ENCODE assay signal across 10 mouse cellular contexts in genomic region chr12:70686971-70687370, GRCm38 (mm10).
DNase-seq lines count a peak whose midpoint lies in the region; ATAC-seq lines count a peak whose summit lies in the region.
"Had no signal": no experiment of that assay in that cellular context is flagged by ENCODE, and none has a peak within 500 bp of the region (broad histone marks: within the 10 kb centered on the region; RNA-seq: fewer than 3 reads in every experiment).

No protein-coding gene starts in this region.

- no peaks in the 10 kb centered on the region for H3K36me3 ChIP-seq in midbrain, embryonic 15.5 days (replicated peaks)
- H3K36me3 ChIP-seq in midbrain, embryonic 16.5 days (ENCODE audit: control insufficient read depth, insufficient read depth, low read length): no peaks in the 10 kb centered on the region
- no peaks in the 10 kb centered on the region for H3K36me3 ChIP-seq in heart, embryonic 10.5 days
- H3K36me3 ChIP-seq in stomach, embryonic 15.5 days: no peaks in the 10 kb centered on the region
- H3K36me3 ChIP-seq: midbrain, embryonic 12.5 days had no signal

- 0 out of 2 replicates have a peak, but pooled peaks have one; percentile 30 for ATAC-seq in midbrain, embryonic 15.5 days (replicated peaks)
- ATAC-seq in midbrain, embryonic 16.5 days: no peak
- ATAC-seq in stomach, embryonic 15.5 days (ENCODE audit: insufficient read depth, low FRiP score, low read depth): no peak
- ATAC-seq: forebrain, postnatal 0 days had no signal

- no peak overlapping the region for H3K4me3 ChIP-seq in midbrain, embryonic 15.5 days
- H3K4me3 ChIP-seq in midbrain, embryonic 16.5 days (ENCODE audit: low read depth, low read length): no peak overlapping the region
- H3K4me3 ChIP-seq in heart, embryonic 10.5 days: no peak overlapping the region
- no peak overlapping the region for H3K4me3 ChIP-seq in stomach, embryonic 15.5 days (replicated peaks)
- H3K4me3 ChIP-seq: midbrain, embryonic 12.5 days had no signal

- WGBS in midbrain, embryonic 15.5 days: 70% methylated on average over 12 of the region's 12 CpGs
- WGBS in midbrain, embryonic 16.5 days: 65% methylated on average over 12 of the region's 12 CpGs
- 80% methylated on average over 12 of the region's 12 CpGs for WGBS in heart, embryonic 10.5 days
- 61% methylated on average over 12 of the region's 12 CpGs for WGBS in stomach, embryonic 15.5 days

- H3K27ac ChIP-seq in midbrain, embryonic 15.5 days: no peak overlapping the region
- H3K27ac ChIP-seq in midbrain, embryonic 16.5 days (ENCODE audit: low read length): no peak overlapping the region
- H3K27ac ChIP-seq in heart, embryonic 10.5 days: 0 out of 2 replicates have a peak overlapping the region, but pooled peaks have one; percentile 7
- H3K27ac ChIP-seq in stomach, embryonic 15.5 days: peak overlapping the region; percentile 71
- H3K27ac ChIP-seq: midbrain, embryonic 12.5 days had no signal

- peak; percentile 19 for DNase-seq in gastrocnemius, postnatal 10 days
- no peak for DNase-seq in gastrocnemius, postnatal 25 days
- DNase-seq in heart, embryonic 10.5 days (ENCODE audit: low spot score): no peak
- no peak for DNase-seq in embryo, embryonic 9.5 days (ENCODE audit: extremely low spot score)
- DNase-seq in T-cell, adult 2 months (ENCODE audit: low spot score): no peak
- DNase-seq: forebrain, postnatal 0 days had no signal

- H3K27me3 ChIP-seq in midbrain, embryonic 15.5 days (replicated peaks): no peaks in the 10 kb centered on the region
- H3K27me3 ChIP-seq in midbrain, embryonic 16.5 days (ENCODE audit: control insufficient read depth, insufficient read depth, low read depth, low read length): no peaks in the 10 kb centered on the region
- no peaks in the 10 kb centered on the region for H3K27me3 ChIP-seq in heart, embryonic 10.5 days (ENCODE audit: insufficient read depth, poor library complexity, severe bottlenecking)
- no peaks in the 10 kb centered on the region for H3K27me3 ChIP-seq in stomach, embryonic 15.5 days (replicated peaks)
- H3K27me3 ChIP-seq: midbrain, embryonic 12.5 days had no signal

- no peak overlapping the region for H3K9ac ChIP-seq in midbrain, embryonic 15.5 days
- H3K9ac ChIP-seq in midbrain, embryonic 16.5 days (ENCODE audit: low read depth, low read length): no peak overlapping the region
- H3K9ac ChIP-seq in stomach, embryonic 15.5 days: no peak overlapping the region
- H3K9ac ChIP-seq: forebrain, postnatal 0 days; midbrain, embryonic 12.5 days had no signal

- no peak overlapping the region for H3K4me2 ChIP-seq in midbrain, embryonic 15.5 days
- H3K4me2 ChIP-seq in midbrain, embryonic 16.5 days (ENCODE audit: low read length): no peak overlapping the region
- no peak overlapping the region for H3K4me2 ChIP-seq in stomach, embryonic 15.5 days
- H3K4me2 ChIP-seq: midbrain, embryonic 12.5 days had no signal

- H3K9me3 ChIP-seq in midbrain, embryonic 15.5 days: no peaks in the 10 kb centered on the region
- no peaks in the 10 kb centered on the region for H3K9me3 ChIP-seq in midbrain, embryonic 16.5 days (replicated peaks; ENCODE audit: control insufficient read depth, low read length, poor library complexity, severe bottlenecking)
- no peaks in the 10 kb centered on the region for H3K9me3 ChIP-seq in heart, embryonic 10.5 days
- H3K9me3 ChIP-seq in stomach, embryonic 15.5 days: no peaks in the 10 kb centered on the region
- H3K9me3 ChIP-seq: midbrain, embryonic 12.5 days had no signal

- H3K4me1 ChIP-seq in midbrain, embryonic 15.5 days: peaks cover 9% of the 10 kb centered on the region
- peaks cover 5% of the 10 kb centered on the region for H3K4me1 ChIP-seq in midbrain, embryonic 16.5 days (ENCODE audit: control insufficient read depth, insufficient read depth, low read length)
- H3K4me1 ChIP-seq in heart, embryonic 10.5 days: peaks cover 40% of the 10 kb centered on the region
- H3K4me1 ChIP-seq in stomach, embryonic 15.5 days: peaks cover 15% of the 10 kb centered on the region

Comparison
In these comparisons a context has a peak if more than half of its experiments do, and no peak if none do; other contexts are left out.
1. H3K27ac ChIP-seq: peak in heart, embryonic 10.5 days (single experiment) and stomach, embryonic 15.5 days (single experiment); none in midbrain, embryonic 15.5 days (single experiment) and midbrain, embryonic 16.5 days (single experiment).